Mouse (Mus musculus): ENCODE data around the gene Rai1.
A peak's percentile ranks its signal among the peaks of the same experiment; 100 is the strongest.

Gene Rai1

DNA sequence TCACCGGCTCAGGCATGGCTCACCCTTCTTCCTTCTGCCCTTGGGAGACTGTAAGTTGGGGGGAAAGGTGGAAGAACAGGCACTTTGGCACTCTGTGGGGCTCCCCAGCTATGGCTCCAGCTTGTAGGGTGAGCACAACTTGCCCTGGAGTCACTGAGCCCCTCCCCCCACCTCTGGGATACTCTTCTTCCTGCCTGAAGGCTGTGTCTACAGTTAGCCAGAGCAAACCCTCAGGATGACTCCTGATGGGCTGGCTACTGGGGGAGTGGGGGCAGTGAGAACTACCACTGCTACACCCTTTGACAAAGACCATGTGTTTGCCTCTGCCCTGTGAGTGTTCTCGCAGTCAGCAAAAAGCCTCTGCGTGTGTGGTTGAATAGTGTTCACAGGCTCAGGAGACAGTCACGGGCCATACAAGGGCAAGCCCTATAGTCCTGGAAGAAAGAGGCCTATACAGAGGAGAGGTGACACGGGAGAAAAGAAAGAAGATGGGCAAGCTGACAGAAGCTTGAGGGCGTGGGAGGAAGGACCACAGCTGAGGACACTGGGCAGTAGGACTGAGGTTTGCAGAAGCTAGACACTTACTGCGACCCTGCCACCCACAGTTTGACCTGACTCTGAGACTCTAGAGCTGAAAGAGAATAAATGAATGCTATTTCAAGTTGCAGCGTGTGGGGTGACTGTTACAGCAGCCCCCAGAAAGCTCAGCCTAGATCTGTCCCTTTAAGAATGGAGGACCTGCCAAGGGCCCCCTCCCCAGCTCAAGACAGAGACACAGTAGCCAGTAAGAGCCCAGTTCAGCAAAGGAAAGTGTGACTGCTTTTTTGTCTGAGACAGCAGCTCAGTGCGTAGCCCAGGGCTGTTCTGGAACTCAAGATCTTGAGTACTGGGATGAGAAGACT, 9.7 kb upstream of the Rai1 start:
- no peak for DNase-seq (ENCODE audit: low read depth, low spot score)

DNA sequence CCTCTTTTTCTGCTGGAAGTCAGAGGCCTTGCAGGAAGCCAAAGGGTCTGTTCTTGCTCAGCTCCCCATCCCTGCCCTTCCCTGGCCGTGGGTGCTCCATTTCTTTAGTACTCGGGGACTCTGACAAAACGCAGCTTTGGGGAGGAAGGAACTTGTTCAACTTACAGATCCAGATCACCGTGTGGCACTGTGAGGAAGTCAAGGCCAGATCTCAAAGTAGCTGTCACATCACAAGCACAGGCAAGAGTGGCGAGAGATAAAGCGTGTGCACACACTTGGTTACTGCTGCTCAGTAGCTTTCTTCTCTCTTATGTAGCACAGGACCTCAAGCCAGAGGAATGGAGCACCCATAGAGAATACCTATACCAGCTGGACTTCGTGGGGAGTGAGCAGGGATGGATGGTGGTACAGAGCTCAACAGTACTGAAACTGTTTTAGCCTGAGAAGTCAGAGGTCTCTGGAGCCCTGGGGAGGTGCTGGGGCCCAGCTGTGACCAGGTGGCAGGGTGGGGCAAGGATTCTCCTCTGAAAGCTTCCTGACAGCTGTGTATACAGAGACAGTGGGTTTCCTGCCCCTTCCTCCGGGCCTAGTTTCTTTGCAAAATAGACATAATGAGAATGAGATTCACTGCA, 5.1 kb upstream of the Rai1 start:
- no peak for DNase-seq (ENCODE audit: low read depth, low spot score)

DNA sequence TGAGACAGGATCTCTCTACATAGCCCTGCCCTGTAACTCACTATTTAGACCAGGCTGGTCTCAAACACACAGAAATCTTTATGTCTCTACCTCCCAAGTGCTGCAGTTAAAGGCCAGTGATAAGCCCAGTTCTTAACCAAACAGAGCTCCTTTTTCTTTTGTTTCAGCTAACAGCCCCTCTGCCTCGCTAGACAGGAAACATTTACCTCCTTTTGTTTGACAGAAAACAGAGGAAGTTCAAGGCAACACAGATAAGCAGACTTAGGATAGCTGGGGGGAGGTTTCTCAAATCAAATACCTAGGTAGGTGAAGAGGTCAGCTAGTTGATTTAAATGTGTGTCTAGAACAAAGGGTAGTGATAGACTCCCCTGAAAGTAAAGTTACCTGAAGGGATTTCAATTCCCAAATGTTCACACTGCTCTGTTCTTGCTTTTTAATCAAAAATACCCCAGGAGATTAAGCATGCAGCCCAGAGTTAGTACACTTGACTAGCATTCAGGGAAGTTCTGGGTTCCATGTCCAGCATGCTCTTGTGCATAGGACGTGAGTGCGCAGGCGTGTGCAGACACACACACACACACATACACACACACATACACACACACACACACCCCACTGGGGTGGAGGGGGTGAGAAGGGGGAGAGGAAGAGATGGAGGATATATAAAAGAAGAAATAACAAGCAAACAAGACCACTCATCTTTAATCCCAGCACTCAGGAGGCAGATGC, 3.8 kb upstream of the Rai1 start:
- no peak for DNase-seq (ENCODE audit: low read depth, low spot score)

DNA sequence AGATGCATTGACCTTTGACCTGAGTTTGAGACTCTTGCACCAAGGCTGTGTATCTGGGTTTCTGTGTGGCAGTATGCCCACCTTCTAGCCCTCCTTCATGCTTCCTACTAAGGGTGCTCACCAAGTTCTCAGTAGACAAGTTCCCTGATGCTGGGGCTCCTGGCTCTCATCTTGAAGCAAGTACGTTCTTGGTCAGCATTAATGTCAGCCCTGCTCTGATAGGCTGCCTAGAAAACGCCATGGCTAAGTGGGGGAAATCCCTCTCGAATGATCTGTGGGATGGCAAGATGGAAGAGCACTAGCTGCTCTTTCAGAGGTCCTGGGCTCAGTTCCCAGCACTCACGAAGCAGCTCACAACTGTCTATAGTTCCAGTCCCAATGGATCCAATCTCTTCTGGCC, 2.8 kb upstream of the Rai1 start:
- DNase-seq (ENCODE audit: low read depth, low spot score), result no peak

DNA sequence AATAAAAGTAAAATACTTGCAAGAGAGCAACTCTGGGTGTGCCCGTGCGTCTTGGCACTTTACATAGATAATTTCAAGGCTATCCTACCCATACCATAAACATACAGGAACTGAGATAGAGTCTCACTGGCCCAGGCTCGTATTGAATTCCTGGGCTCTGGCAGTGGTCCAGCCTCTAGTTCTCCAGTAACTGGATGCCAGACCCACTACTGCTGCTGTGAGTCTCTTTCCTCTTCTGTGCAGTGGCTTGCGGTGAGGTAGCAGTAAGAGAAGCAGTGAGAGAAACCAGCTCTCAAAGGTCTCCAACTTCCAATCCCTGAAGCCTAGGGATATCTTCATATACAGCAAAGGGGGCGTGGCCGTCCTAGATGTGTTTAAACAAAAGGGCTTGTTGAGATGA, 2.1 kb upstream of the Rai1 start:
- no peak for DNase-seq (ENCODE audit: low read depth, low spot score)

DNA sequence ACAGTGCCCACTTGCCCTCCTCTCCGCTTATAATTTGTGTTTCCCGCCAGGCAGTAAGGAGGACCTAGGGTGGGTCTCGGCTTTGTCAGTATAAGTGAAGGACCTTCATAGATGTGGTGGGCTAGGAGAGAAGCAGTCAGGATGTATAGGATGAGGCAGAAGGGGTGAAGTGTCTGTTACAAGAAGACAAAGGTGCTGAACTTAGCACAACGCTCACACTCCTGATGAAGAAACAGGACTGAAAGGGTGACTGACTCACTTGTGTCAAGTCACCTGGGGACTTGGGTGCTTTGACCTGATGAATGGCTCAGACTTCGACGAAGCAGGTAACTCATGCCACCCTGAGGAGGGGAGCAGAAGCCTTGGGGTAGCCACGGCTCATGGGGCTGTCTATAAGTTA, 1.2 kb upstream of the Rai1 start:
- no peak for DNase-seq (ENCODE audit: low read depth, low spot score)

DNA sequence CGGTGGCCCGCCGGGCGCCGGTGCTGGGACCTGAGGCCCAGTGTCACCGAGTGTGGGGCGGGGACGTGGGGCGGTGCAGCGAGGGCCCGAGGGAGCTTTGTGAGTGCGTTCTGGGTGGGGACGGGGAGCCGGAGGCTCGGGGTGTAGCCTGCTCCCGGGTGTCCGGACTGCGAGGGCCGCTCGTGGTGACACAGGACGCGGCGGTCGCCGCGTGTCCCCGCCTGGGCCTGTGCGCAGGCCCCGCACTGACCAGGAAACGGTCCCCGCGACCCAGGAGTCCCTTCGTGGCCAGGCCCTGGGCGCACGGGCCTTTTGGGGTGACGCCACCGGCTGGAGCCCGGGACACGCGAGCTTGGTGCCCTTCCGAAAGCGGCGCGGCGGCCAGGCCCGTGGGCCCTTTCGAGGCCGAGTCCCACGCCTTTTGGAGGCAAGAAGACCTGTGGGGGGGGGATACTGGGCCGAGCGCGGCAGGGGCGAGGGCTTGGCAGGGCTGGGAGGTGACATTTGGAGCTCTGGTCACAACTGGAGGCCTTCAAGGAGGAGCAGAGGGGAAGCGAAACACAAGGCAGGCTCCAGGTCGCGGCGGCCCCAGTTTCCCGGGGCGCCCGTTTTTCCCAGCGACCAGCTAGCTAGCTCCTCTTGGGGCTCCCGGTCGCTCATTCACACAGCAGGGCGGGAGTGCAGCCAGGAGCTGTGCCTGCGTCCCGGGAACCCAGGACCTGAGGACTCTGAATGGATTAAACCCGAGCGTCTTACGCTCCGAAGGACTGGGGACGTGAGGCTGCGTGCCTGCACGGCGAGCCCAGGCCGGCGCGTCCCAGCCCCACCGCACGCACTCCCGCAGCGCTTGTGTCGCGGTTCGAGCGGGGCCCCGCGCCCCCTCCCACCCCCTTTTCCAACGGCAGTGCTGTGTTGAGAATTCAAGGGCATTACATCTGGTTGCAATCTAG, 1.1 kb downstream of the Rai1 start:
- peak; percentile 57 for DNase-seq (ENCODE audit: low read depth, low spot score)

DNA sequence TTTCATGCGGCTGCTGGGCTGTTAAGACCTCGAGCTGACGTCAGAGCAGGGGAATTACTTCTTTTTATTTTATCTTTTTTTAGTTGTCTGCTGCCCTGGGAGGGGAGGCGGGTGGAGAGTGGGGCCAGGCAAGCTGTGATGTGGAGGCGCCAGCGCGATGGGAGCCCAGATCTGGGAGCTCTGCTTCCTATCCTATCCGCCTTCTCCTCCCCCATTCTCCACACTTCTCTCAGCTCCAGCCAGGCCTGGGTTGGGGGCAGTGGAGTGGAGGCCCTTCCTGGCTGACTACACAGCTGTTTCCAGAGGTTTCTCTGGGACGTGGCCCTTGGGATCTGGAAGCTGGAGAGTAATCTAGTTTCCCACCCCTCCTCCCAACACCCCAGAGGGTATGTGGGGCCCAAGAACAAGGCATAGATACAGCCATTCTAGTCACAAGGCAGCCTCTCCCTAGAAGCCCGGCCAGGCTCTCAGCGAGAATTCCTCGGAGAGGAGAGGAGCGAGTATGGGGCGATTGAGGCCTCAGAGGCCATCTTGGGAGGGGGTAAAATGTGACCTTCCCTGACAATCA, 1.8 kb downstream of the Rai1 start:
- no peak for DNase-seq (ENCODE audit: low read depth, low spot score)

DNA sequence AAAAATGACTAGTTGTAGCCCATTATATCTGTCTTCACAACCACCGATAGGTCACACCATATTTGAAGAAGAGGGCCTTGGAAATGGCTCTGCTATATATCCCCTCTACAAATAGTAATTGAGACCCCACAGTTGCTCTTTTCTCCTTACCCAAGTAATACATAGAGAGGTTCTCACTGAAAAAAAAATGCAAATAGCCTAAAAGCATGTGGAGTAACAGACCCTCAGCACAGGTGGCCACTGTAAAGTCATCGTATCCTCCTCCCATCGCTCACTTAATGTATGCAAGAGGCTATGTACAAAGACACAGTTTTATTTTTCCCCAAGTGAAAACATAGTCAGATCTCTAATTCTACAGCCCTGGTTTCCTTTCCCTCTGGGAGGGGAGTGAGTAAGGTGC, 2.6 kb downstream of the Rai1 start:
- no peak for DNase-seq (ENCODE audit: low read depth, low spot score)

DNA sequence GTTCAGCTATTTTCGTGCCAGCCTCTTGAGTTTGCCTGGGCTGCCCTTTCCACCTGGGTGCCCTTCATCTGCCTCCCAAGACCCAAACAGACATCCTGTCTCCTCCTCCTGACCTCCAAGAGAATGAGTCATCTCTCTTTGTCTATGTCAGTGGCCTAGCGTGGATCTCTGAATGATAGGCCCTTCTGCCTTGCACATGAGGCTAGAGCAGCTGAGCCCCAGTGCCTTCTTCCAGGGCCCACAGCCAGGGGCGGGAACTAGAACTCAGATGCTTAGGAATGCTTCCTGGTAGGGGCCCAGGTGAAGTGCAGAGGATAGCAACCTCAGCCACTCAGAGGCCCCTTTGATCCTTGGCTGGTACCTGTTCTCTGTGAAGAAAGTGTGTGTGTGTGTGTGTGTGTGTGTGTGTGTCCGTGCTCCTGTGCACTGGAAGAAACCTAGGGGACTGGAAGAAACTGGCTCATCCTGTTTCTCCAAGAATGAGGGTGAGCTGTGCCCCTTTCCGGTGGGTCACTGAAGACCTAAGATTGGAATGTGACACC, 3.9 kb downstream of the Rai1 start:
- no peak for DNase-seq (ENCODE audit: low read depth, low spot score)

DNA sequence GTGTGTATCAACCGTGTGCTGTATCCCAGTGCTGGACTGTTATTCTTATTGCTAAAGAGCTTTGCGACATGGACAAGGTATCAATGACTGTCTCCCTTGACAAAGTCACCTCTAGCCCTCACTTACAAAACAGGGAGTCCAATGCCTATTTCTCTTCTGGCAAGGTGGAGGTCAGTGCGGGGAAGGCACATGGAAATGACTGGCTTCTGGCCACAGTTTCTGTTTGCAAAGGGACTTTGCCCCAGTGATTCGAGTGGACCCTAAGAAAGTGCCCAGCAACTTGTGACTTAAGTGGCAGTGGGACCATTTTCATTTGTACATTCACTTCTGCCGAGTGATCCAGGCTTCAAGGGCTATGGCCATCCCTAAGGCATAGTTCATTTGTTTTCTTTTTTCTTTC, 5.6 kb downstream of the Rai1 start:
- no peak for DNase-seq (ENCODE audit: low read depth, low spot score)

DNA sequence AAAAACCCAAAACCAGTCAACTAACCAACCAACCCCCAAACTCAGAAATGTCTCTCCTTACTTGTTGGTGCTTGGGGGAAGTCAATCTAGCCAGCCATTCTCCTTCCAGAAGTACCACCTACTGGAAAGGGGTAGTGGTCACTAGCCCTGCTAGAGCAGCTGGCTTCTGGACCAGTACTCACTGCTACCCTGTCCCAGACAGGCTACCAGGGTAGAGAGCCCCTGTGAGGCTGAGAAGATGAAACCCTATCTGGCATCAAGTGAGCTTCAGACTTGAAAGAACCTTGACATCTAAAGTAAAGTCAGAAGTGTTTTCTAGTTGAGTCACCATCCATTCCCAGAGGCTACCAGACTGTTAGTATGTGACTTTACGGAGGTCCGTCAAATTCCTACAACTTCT, 6.8 kb downstream of the Rai1 start:
- no peak for DNase-seq (ENCODE audit: low read depth, low spot score)

DNA sequence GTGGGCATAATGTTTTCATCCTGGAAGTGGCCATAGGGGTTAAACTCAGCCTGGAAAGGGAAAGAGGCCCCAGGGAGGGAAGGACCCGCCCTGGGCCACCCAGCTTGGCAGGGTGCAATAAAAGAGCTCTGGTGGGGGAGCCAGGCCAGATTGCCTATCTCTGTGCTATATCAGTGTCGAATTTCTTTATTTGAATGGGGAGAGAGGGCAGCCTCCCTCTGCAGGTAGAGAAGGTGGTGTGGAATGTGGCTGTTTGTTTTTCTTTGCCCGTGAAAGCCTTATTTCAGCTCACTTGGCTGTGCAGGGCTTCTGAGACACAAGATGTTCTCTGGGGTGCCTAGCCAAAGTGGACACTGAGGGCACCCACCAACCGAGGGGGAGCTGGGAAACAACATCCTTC, 8.8 kb downstream of the Rai1 start:
- DNase-seq (ENCODE audit: low read depth, low spot score), result no peak

DNA sequence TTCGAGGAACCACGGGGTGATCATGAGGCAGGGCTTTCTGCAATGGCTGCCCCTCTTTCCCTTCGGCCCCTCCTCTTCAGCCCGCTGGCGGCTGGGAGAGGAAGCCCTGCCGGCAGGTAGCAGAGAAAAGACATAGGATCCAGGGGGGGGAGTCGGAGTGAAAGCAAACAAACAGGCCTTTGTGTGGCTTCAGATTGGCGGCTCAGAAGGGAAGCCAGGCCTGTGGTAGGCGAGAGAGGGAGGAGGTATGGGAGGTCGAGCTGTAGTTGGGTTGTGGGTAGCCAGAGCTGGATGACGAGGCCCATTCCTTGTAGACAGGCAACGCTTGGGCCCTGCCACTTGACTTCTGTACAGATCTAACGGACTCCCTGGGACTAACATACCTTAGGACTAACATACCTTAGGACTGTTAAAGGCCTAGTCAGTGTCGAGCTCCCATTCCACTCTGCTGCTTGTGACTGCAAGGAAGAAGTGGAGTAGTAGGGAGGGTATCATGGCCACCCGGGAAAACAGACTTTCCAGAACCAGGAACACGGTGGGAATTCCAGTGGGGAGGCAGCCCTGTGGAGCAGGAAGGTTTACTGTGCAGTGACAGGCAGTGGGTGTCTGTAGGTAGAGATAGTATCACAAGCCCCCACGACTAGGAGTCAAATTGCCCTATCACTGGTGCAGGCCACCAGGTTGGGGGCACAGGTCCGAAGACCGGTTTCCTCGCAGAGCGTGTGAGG, 9.6 kb downstream of the Rai1 start:
- DNase-seq (ENCODE audit: low read depth, low spot score), result no peak

DNA sequence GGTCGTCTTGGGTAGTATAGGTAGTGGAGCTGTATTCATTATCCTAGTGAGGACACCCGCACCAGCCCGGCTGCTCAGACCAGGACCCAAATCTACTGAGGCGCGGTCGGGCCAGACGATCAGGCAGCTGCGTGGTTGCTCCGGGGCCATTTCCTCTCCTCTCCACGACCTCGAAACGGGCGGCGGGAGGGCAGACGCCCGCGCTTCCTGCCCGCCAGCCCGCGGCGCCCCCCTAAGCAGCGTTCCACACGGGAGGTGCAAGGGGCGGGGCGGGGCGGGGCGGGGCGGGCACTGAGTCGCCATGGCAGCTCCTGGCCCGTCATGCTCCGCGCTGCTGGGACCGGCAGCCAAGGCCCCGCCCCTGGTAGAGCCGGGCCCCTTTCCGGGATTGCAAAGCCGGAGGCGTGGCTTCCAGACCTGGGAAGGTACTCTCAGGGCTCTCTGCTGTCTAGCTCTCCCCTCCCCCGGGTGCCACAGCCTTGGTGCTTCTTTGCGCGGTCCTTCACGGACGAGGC, 10.3 kb downstream of the Rai1 start:
- DNase-seq (ENCODE audit: low read depth, low spot score), result peak; percentile 79

DNA sequence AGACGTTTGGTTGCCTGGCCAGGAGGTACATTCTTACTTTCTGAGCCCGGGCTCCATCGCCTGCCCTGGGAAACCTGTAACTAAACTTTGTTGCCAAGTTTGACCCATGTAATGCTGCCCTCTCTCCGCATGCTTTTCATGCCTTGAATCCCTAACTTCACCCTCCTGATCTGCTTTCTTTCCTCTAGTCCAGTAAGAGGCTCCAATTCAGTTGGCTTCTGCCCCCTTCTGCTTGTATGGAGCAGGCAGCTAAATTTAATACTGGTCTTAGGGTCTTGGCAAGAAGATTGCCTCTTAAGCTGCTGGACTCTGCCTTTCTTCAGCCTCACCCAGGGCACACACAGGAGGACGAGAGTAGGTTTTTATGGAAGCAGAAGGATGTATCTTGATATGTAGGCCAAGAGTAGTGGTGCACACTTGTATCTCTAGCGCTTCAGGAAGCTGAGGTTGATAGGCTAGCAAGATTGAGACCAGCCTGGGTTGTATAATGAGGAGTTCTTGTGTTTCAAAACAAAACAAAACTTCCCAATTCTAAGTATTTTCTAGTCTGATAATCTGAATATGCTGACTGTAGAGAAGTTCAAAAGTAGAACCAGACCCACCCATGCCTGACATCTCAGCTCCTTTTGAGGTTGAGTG, 10.9 kb downstream of the Rai1 start:
- no peak for DNase-seq (ENCODE audit: low read depth, low spot score)

DNA sequence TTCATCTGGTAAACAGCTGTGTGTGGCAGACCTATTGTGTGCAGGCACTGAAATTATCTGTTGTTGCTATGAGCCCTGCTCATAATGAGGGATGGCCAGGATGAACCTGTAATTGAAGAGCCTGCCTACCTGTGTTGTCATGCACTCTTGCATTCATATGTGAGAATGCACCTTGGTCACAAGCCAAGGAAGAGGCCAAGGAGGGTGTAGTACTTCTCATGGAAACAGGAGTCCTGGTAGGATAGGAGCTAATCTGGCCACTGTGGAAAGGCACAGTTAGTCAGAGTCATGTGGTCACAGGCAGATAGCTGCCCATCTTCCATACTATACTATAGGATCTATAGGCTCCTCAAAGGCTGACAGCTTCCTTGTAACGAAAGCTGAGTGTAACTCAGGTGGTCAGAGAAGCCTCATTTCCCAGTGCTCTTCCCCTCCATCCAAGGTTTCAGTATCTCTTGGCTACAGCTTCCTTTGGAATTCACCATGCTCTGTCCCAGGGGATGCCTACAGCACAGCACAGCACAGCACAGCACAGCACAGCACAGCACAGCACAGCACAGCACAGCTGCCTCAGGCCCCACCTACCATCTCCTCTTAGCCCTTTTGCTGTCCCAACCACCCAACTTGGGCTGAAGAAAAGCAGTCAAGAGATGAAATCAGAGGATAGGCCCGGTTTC, 15.9 kb downstream of the Rai1 start:
- DNase-seq (ENCODE audit: low read depth, low spot score), result no peak

DNA sequence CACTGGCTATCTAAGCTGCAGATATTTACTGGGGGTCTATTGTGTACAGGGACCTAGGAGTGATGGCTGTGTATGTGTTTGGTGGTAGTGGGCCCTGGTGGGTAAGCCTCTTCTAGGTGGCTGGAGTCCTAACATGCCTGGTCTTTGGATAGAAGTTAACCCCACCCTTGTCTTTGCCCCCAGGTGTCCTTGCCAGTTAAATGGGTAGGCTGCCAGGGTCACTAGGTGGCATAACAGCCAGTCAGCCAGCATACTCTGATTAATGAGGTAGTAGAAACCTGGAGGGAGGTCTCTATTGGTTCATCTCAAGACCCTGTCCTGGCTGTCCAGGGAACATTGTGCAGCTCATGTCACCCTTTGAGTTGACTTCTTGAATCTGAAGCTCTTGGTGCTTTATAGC, 17.8 kb downstream of the Rai1 start:
- no peak for DNase-seq (ENCODE audit: low read depth, low spot score)

DNA sequence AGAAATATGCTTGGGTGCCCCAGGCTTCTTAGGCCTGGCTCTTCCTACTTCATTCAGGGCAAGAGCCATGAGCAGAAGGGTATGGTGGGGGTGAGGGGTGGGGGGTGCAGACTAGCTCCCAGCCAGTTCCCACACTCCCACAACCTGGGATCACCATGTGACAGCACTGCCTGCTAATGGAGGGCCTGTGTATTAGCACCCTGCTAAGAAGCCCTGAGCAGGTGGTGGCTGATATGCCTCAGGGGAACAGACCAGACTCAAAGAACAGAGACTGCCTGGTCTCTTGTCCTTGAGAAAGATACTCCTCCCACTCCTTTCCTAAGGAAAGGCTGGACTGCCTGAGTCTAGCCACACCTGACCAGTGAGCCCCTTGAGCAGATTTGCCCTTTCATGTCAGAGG, 22.2 kb downstream of the Rai1 start:
- DNase-seq (ENCODE audit: low read depth, low spot score), result no peak
